Mouse (Mus musculus) hindbrain, postnatal 0 days (tissue): ENCODE results near the gene Cort. TPM values are rescaled to one million over a fixed set of nuclear protein-coding genes. Genes with fewer than 3 reads are reported as not detected.

Experiments used
- ATAC-seq: fragments of 200-750 bp; cut with Nextera tagmentation; 2 replicates; pipeline ENCODE4 v1.8.0; 2017; ENCODE audit warnings: mild to moderate bottlenecking, moderate TSS enrichment, moderate library complexity
- DNase-seq: peaks from one replicate; pipeline ENCODE4 v3.0.0-alpha.2; 2015; ENCODE audit warnings: low spot score
- H3K27ac ChIP-seq: fragments of 300-500 bp; sonication (generic); 2 replicates; pipeline ENCODE4 v1.5.1; 2014; ENCODE audit warnings: mild to moderate bottlenecking
- H3K27me3 ChIP-seq: fragments of 300-500 bp; sonication (generic); 2 replicates; pipeline ENCODE4 v1.6.1; 2014; ENCODE audit warnings: low read length, mixed read lengths; ENCODE audit not compliant: insufficient read depth
- H3K36me3 ChIP-seq: fragments of 300-500 bp; sonication (generic); 2 replicates; pipeline ENCODE4 v1.6.1; 2014; ENCODE audit warnings: low read length, mixed read lengths; ENCODE audit not compliant: insufficient read depth
- H3K4me1 ChIP-seq: fragments of 300-500 bp; sonication (generic); 2 replicates; pipeline ENCODE4 v1.6.1; 2014; ENCODE audit warnings: antibody characterized with exemption, low read length, mixed read lengths; ENCODE audit not compliant: insufficient read depth
- H3K4me2 ChIP-seq: fragments of 300-500 bp; sonication (generic); 2 replicates; pipeline ENCODE4 v1.6.1; 2014; ENCODE audit warnings: low read depth, mild to moderate bottlenecking, low read length, moderate library complexity, mixed read lengths
- H3K4me3 ChIP-seq: fragments of 300-500 bp; sonication (generic); 2 replicates; pipeline ENCODE4 v1.5.1; 2014; ENCODE audit warnings: low read length
- H3K9ac ChIP-seq: fragments of 300-500 bp; sonication (generic); replicated peaks from 2 replicates; pipeline ENCODE4 v1.6.1; 2014; ENCODE audit warnings: mild to moderate bottlenecking, low read length, moderate library complexity, mixed read lengths
- H3K9me3 ChIP-seq: fragments of 300-500 bp; sonication (generic); 2 replicates; pipeline ENCODE4 v1.6.1; 2016; ENCODE audit warnings: low read length, mixed read lengths
- CTCF ChIP-seq: IDR thresholded peaks from 2 replicates; pipeline ENCODE4 v1.5.1; 2016; ENCODE audit warnings: antibody characterized with exemption, control low read depth, low read depth
- WGBS: fragments of 180-500 bp; shearing (Covaris S2); extraction: QIAGEN DNeasy Blood & Tissue Kit; methylation state at CpG from one replicate; pipeline ENCODE4 v1.1.7; 2014; 5-methylcytosine and 5-hydroxymethylcytosine counted together
- polyA plus RNA-seq: library from polyadenylated mRNA; unstranded; fragments of >200 nt; fragmentation: Nextera tagmentation; extraction: Ambion mirVana; gene quantifications from 2 replicates; pipeline ENCODE4 v1.2.1, GENCODE M21; 2015
- total RNA-seq: library from RNA; depleted of rRNA; stranded (reverse); fragments of >200 nt; gene quantifications from 2 replicates; pipeline ENCODE4 v1.2.3, GENCODE M21; 2014

Gene Cort
- total and polyA plus RNA-seq, 2 experiments from 2014 or later = 0.38 to 2.7 TPM

GRCm38 (mm10) chr4:149136982-149137770 is 10.6 kb upstream of the Cort start, which contains the start of gene Cenps:
TSS of gene Cenps (minus strand) at chr4:149137629.
- ATAC-seq = peak; percentile 91
- Histone ChIP-seq H3K4me2 (peak within 1 kb of the TSS; percentile 60), H3K27me3 (no peaks in the 10 kb centered on the region), H3K27ac (peak within 1 kb of the TSS; percentile 56), H3K9ac (peak within 1 kb of the TSS; percentile 55), H3K36me3 (no peaks in the 10 kb centered on the region), H3K4me3 (peak within 1 kb of the TSS; percentile 59), H3K4me1 (no peaks in the 10 kb centered on the region), H3K9me3 (no peaks in the 10 kb centered on the region)
- peak; percentile 94 for DNase-seq
- TF ChIP-seq CTCF = peak; percentile 97
- under 1% methylated on average over 68 of the region's 68 CpGs for WGBS

GRCm38 (mm10) chr4:149136116-149136850 is 9.7 kb upstream of the Cort start:
- TF ChIP-seq CTCF = no peak
- WGBS = 61% methylated on average over 18 of the region's 18 CpGs
- ATAC-seq (no peak), DNase-seq (no peak)
- H3K36me3 ChIP-seq = no peaks in the 10 kb centered on the region
- H3K27ac ChIP-seq = no peak overlapping the region; the same call in 1 of the 2 replicates
- peak overlapping the region; percentile 55; the same call in 1 of the 2 replicates for H3K9ac ChIP-seq
- peak overlapping the region; percentile 59 for H3K4me3 ChIP-seq
- no peaks in the 10 kb centered on the region for H3K9me3 ChIP-seq
- no peaks in the 10 kb centered on the region for H3K27me3 ChIP-seq
- H3K4me1 ChIP-seq = no peaks in the 10 kb centered on the region
- peak overlapping the region; percentile 60 for H3K4me2 ChIP-seq

GRCm38 (mm10) chr4:149133395-149133794 is 6.8 kb upstream of the Cort start:
- no peak overlapping the region for H3K9ac ChIP-seq
- H3K9me3 ChIP-seq = no peaks in the 10 kb centered on the region
- H3K4me1 ChIP-seq = no peaks in the 10 kb centered on the region
- H3K4me3 ChIP-seq = no peak overlapping the region
- H3K4me2 ChIP-seq = no peak overlapping the region
- DNase-seq = no peak
- ATAC-seq = no peak
- no peaks in the 10 kb centered on the region for H3K36me3 ChIP-seq
- 88% methylated on average over 5 of the region's 5 CpGs for WGBS
- H3K27me3 ChIP-seq = no peaks in the 10 kb centered on the region
- no peak overlapping the region for H3K27ac ChIP-seq
- TF ChIP-seq CTCF = no peak

GRCm38 (mm10) chr4:149131789-149132565 is 5.4 kb upstream of the Cort start:
- TF ChIP-seq CTCF = no peak
- ATAC-seq (no peak), DNase-seq (no peak)
- no peak overlapping the region for H3K4me3 ChIP-seq
- H3K9ac ChIP-seq = no peak overlapping the region
- no peaks in the 10 kb centered on the region for H3K27me3 ChIP-seq
- H3K4me1 ChIP-seq = no peaks in the 10 kb centered on the region
- no peak overlapping the region for H3K27ac ChIP-seq
- no peaks in the 10 kb centered on the region for H3K36me3 ChIP-seq
- no peaks in the 10 kb centered on the region for H3K9me3 ChIP-seq
- WGBS = 89% methylated on average over 21 of the region's 21 CpGs
- no peak overlapping the region for H3K4me2 ChIP-seq

DNA sequence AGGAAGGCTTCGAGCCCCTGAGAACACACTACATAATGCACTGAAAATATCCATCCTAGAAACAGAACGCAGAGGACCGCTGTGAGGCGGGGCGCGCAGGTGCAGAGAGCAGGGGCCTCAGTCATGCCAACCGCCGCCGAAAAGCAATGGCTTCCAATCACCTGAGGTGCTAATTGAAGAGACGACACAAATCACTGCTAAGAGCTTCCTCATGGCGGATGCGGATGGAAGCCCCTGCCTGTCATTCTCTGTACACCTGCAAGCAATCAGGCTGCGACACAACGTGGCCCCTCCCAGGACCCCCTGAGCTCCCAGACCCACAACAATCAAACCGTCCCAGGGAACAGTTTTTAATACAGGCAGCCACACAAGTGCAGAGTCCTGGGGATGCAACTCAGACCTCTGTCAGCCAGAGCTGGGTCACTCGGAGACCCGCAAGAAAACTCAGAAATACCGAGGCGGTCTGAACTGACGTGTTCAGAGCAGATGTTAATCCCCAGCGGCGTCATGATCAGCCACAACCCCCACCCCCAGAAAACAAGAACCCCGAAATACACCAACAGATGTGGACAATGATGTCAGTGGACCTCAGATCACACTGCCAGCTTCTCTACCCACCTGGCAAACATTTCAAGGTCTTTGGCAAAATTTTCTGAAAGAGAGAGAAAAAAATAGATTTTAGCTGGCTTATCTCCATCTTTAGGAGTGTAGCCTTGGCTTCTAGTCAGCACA is 4.6 kb upstream of the Cort start:
- Histone ChIP-seq H3K4me2 (no peak overlapping the region), H3K27ac (no peak overlapping the region), H3K9me3 (no peaks in the 10 kb centered on the region), H3K36me3 (no peaks in the 10 kb centered on the region), H3K27me3 (no peaks in the 10 kb centered on the region), H3K4me3 (no peak overlapping the region), H3K4me1 (no peaks in the 10 kb centered on the region), H3K9ac (no peak overlapping the region)
- no peak for TF ChIP-seq CTCF
- WGBS = 90% methylated on average over 23 of the region's 23 CpGs
- DNase-seq = no peak
- no peak for ATAC-seq

DNA sequence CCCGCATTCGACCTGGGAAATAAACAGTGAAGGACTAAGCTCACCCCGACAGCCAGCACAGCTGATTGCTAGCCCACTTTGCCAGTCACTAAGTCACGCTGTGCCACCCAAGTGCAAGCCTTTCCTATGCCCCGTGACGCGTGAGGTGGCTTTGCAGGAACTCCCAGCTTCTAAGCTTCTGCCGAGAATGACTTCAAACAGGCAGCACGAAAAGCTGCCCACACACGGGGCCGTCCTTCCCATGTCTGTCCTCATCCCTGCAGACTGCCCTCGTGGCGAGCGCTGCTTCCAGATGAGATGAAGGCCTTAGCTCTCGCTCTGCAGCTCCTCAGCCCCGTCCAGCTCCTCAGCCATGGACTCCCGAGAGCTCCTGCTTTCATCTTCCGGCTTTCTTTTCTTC is 1.9 kb upstream of the Cort start:
- Histone ChIP-seq H3K27me3 (no peaks in the 10 kb centered on the region), H3K4me3 (no peak overlapping the region), H3K36me3 (no peaks in the 10 kb centered on the region), H3K4me2 (no peak overlapping the region), H3K9ac (no peak overlapping the region), H3K9me3 (no peaks in the 10 kb centered on the region), H3K4me1 (no peaks in the 10 kb centered on the region), H3K27ac (no peak overlapping the region)
- WGBS = 83% methylated on average over 18 of the region's 18 CpGs
- no peak for TF ChIP-seq CTCF
- ATAC-seq (no peak), DNase-seq (no peak)
